Mouse (Mus musculus) kidney, adult 9 months (tissue): ENCODE data around the gene Ppm1a.
A peak's percentile ranks its signal among the peaks of the same experiment; 100 is the strongest.
"Not testable (repeated sequence)": the region's sequence is repeated elsewhere in the genome, so short reads cannot be mapped to it uniquely, and the experiment has no call there.

Experiments used
- DNase-seq: peaks from one replicate; pipeline ENCODE4 v3.0.0; 2022

Gene Ppm1a

DNA sequence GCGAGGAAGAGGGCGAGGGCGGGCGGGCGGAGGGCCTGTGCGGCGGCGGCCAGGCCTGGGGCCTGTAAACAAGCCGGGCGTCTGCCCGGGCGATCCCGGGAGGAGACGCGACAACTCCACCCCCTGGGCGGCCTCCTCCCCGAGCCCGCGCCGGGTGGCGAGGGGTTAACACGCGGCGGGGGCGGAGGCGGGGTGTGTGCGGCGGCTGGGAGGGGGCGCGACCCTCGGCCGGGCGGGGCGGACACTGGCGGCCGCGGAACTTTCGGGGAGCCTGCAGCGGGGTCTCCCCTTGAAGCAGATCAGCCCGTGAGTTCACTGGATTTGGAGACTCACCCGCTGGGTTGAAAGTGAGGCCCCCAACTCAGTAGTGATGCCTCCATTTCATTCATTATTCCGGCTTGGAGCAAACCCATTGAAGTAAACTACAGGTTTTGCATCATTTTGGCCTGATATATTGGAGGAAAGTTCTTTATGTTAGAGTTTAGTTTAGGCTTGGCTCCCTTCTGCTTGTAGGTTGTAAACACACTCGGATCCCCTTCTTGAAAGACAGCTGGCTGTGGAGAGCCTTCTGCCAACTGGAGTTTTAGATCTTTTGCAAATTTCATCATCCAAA, 4.5 kb downstream of the Ppm1a start:
- peak; percentile 53 for DNase-seq

DNA sequence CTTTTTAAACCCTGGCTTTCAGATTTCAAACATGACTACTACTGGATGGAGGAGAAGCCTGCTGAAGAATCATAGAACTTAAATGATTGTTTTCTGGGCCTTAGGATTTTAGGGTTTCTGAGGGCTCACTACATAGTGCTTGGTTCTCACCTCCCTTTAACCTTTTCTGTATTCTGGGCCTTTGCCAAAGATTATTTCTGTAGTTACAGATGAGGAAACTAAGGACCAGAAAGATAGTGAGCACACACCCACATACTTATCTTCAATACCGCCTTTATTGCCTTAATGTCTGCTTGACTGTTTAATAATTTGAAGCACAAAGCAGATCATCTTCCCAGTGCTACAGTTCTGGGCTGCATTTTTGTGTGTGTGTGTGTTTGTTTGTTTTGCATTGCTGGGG, 5.2 kb downstream of the Ppm1a start:
- DNase-seq = no peak

DNA sequence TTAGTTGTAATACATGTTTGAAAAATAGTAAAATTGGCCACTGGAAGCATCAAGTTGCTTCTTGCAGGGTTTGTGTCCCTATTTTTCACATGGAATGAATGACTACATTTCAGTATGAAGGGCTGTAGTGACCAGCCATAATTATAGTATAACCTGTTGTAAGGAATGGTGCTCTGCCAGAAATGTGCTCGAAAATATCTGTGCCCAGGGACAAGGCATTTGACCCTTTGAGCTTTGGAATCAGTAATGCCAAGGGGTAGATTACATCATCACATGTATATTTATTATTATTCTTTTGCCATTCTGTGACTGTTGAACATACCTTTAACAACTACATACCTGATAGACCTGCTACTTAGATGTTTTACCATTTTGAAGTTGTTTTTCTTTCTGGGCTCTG, 5.9 kb downstream of the Ppm1a start:
- peak; percentile 53 for DNase-seq

- DNase-seq = no peak
Measured at GRCm38 (mm10) chr12:72767809-72768208, 10.6 kb downstream of the Ppm1a start.

DNA sequence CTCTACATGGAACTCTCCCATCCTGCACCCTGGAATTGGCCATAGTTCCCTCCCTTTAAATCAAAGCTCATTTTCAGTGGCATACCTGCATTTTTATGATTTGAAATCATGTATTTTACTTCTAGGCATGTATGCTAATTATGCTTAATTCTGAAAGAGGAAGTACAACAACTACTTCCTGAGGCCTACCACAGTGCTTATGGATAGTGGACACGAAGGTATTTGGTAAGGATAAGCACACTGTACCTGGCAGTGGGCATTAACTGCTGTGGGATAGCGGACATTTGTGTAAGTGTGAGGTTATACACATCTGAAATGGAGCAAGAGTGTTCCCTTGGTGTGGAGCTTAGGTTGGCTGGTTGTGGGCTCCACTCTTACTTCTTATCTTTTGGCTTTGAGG, 11.0 kb downstream of the Ppm1a start:
- DNase-seq = no peak

DNA sequence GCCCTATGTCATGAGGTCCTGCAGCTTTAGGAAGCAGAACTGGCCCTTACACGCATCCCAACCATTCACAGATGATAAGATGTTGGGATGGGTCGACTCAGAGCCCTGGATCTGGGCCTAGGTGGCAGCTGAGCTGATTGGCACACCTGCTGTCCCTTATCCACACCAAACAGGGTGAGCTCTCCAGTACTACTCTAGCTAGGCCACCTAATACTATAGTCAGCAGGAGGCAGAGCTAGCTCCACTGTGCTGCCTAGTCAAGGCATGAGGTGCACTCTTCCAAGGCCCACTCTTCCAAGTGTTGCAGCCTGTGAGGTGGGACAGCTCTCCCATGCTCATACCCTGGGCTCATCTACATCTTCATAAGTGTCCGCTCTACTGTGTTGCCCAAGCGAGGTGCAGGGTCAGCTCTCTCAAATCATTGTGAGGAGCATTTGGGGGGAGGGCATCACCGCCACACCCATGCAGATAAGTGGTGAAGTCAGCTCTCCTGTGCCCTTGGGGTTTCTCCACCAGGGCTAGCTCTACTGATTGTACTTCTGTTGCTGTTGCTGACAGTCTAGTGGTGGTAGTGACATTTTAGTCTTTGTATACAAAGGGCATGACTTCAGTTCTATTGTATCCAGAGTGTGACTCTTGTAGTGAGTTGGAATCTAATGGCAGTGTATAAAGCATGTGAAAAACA, 12.4 kb downstream of the Ppm1a start:
- DNase-seq = no peak

DNA sequence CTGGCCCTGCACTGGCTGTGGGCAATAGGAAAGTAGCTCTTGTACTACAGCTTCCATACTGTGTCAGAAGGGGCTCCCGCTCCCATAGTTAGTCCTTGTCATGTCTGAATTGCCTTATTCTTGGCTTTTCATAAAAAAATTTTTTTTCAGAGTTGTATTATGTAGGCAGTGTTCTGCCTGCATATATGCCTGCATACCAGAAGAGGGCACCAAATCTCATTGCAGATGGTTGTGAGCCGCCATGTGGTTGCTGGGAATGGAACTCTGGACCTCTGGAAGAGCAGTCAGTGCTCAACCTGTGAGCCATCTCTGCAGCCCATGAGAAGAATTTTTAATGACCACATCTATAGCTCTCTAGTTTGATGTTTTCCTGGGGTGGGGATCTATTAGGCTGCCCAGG, 13.9 kb downstream of the Ppm1a start:
- DNase-seq = no peak

GRCm38 (mm10) chr12:72771711-72772110, 14.5 kb downstream of the Ppm1a start:
- DNase-seq = no peak

- no peak for DNase-seq
Measured at GRCm38 (mm10) chr12:72773921-72774320, 16.7 kb downstream of the Ppm1a start.

DNA sequence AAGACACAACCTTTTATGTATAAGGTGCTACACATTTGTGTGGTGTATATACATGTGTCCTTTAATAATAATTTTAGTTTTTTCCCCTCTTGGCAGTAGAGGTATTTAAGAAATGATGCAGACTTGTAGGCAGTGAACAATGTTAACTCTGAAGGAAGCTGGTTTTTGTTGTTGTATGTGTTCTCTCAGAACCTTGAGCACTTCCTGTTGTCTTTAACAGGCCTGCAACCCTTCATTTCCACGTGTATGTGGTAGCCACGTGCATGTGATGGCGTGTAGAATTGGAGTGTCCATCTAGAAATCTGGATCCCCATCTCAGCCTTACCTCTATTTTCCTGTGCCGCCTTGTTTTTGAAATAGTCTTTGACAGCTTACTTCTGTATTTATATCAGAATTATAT, 20.0 kb downstream of the Ppm1a start:
- no peak for DNase-seq

DNA sequence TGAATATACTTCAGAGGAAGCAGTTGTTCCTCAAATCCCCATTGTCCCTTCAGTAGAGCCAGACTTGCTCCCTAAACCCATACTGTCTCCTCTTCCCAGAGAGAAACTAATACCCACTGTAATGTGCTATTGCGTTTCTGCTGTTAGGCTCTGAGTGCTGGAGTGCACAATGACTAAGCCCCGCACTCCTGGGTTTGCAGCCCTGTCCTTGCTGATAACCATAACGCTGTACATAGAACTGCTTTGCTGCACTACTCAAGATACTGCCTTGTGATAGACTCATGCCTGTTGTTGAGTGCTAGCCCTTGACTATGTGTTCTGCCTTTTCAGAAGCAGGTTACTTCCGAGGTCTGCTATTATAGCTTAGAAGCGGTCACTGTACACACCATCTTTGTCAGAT, 22.9 kb downstream of the Ppm1a start:
- DNase-seq = no peak

- DNase-seq = not testable (repeated sequence)
Measured at GRCm38 (mm10) chr12:72782786-72783185, 25.5 kb downstream of the Ppm1a start.

- DNase-seq = peak; percentile 70
Measured at GRCm38 (mm10) chr12:72785183-72785930, 28.1 kb downstream of the Ppm1a start.

DNA sequence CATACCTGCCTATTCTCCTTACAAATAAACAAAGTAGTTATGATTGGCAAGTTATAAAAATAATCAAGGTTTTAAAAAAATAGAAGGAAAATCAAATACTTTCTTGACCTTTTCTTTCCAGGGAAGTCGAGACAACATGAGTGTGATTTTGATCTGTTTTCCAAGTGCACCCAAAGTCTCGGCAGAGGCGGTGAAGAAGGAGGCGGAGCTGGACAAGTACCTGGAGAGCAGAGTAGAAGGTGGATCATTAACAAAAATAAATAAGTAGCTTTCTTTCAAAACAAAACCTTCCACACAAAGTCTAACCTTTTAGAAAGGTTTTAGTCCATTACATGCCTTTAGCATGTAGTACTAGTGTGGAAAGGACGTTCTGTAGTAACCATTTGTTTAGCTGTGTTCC, 29.3 kb downstream of the Ppm1a start:
- DNase-seq = peak; percentile 77

DNA sequence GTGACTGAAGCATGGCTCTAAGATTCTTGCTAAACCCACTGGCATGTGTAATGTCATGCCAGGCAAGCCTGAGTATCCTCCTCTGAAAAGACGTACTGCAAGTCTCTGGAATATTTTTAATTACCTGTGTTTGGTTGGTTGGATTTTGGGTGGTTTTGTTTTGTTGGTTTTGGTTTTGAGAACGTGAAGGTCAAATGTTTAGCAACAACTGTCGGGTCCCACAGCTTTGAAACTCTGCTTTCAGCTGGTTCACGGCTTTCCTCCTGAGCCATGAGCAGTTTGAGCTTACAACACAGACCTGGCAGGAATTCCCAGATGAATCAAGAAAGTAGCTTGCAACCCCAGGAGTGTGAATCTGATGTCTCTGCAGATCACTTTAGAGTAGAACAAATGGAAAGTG, 29.7 kb downstream of the Ppm1a start:
- DNase-seq = no peak

- DNase-seq = no peak
Measured at GRCm38 (mm10) chr12:72790538-72790937, 33.3 kb downstream of the Ppm1a start.

- no peak for DNase-seq
Measured at GRCm38 (mm10) chr12:72792320-72793091, 35.3 kb downstream of the Ppm1a start.

DNA sequence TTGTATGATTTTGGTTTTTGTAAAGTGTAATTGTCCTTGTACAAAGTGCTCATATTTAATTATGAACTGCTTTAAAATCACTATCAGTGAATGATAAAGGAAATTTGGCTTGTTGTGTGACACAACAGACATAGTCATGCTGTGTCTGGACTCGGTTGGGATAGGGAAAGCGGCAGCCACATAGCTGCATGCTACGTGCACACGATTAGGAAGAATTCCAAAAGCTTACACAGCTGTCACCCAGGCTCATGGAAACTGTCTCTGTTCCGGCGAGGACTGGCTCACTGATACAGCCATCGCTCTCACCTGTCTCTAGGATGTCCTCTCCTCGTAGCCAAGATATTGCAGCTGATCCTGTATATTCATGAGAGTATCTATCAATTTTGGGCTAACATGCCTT, 36.7 kb downstream of the Ppm1a start:
- DNase-seq = no peak

DNA sequence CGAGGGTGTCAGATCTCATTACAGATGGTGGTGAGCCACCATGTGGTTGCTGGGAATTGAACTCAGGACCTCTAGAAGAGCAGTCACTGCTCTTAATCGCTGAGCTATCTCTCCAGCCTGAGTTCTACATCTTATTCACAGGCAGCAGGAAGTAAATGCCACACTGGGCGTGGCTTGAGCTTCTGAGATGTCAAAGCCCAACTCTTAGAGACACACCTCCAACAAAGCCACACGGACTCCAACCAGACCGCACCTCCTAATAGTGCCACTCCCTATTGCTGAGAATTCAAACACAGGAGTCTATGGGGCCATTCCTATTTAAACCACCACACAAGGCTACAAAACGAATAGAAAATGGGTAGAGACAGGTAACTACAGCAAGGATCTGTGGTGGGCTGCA, 52.5 kb downstream of the Ppm1a start:
- DNase-seq = no peak

DNA sequence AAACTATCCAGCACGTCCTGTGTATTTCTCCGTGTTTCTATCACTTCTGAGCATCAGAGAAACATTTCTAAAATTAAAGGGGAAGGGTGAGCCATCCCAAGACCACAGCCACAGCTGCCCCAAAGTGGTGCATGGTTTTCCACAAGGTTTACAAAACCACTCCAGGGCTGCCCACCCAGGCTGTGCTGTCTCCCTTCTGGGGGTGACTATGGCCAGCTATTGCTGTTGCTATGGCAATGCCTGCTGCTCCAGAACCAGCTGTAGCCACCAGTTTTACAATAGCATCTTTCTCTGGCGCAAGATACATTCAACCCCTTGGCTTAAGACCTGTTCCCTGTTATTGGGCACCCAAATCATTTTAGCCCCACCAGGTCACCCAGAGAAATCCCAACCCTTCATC, 54.3 kb downstream of the Ppm1a start:
- no peak for DNase-seq

GRCm38 (mm10) chr12:72820940-72821431, 63.7 kb downstream of the Ppm1a start:
- DNase-seq = peak; percentile 16

DNA sequence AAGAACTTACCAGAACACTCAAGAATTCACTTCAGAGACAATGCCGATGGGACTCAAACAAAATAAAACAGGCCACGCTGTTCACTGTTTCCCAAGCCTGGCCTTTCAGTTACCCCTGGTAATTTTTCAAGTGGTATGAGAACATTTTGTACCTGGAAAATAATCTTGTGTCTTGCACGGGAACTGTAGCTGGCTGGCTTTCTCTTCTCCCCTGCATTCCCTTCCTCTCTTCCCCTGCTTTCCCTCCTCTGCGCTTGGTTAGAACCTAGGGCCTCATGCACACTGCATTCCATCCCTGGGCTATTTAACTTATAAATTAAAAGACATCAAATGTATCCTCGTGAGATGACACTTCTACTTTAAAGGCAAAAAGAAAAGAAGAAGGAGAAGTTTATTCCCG, 64.3 kb downstream of the Ppm1a start:
- no peak for DNase-seq

- DNase-seq = no peak
Measured at GRCm38 (mm10) chr12:72825656-72826055, 68.4 kb downstream of the Ppm1a start.
